Mouse (Mus musculus) liver, embryonic 12.5 days (tissue): Measurements from ENCODE around the gene Ankfn1. TPM values are rescaled to one million over a fixed set of nuclear protein-coding genes. Genes with fewer than 3 reads are reported as not detected.

ENCODE experiments used
- ATAC-seq: fragments of 200-750 bp; cut with Nextera tagmentation; 2 replicates; pipeline ENCODE4 v1.8.0; 2017; ENCODE audit warnings: moderate number of reproducible peaks, mild to moderate bottlenecking, moderate library complexity
- H3K27ac ChIP-seq: fragments of 300-500 bp; sonication (generic); 2 replicates; pipeline ENCODE4 v1.5.1; 2016; ENCODE audit warnings: mild to moderate bottlenecking
- H3K27me3 ChIP-seq: fragments of 300-500 bp; sonication (generic); replicated peaks from 2 replicates; pipeline ENCODE4 v1.6.1; 2016; ENCODE audit warnings: mild to moderate bottlenecking, moderate library complexity
- H3K36me3 ChIP-seq: fragments of 300-500 bp; sonication (generic); 2 replicates; pipeline ENCODE4 v1.6.1; 2016; ENCODE audit warnings: mild to moderate bottlenecking, moderate library complexity
- H3K4me1 ChIP-seq: fragments of 300-500 bp; sonication (generic); 2 replicates; pipeline ENCODE4 v1.6.1; 2016
- H3K4me2 ChIP-seq: fragments of 300-500 bp; sonication (generic); 2 replicates; pipeline ENCODE4 v1.6.1; 2016; ENCODE audit warnings: mild to moderate bottlenecking, moderate library complexity
- H3K4me3 ChIP-seq: fragments of 300-500 bp; sonication (generic); 2 replicates; pipeline ENCODE4 v1.5.1; 2016; ENCODE audit warnings: mild to moderate bottlenecking, moderate library complexity
- H3K9ac ChIP-seq: fragments of 300-500 bp; sonication (generic); 2 replicates; pipeline ENCODE4 v1.6.1; 2016; ENCODE audit warnings: mild to moderate bottlenecking, moderate library complexity
- H3K9me3 ChIP-seq: fragments of 300-500 bp; sonication (generic); replicated peaks from 2 replicates; pipeline ENCODE4 v1.6.1; 2016; ENCODE audit warnings: mild to moderate bottlenecking, moderate library complexity
- WGBS: fragments of 180-500 bp; shearing (Covaris S2); methylation state at CpG from one replicate; pipeline ENCODE4 v1.1.7; 2016; ENCODE audit not compliant: insufficient replicate concordance; 5-methylcytosine and 5-hydroxymethylcytosine counted together
- polyA plus RNA-seq: library from polyadenylated mRNA; unstranded; fragments of >200 nt; fragmentation: Nextera tagmentation; extraction: Ambion mirVana; gene quantifications from 2 replicates; pipeline ENCODE4 v1.2.1, GENCODE M21; 2016

The Ankfn1 gene
- polyA plus RNA-seq, 1 experiment from 2014 or later, result not detected

DNA sequence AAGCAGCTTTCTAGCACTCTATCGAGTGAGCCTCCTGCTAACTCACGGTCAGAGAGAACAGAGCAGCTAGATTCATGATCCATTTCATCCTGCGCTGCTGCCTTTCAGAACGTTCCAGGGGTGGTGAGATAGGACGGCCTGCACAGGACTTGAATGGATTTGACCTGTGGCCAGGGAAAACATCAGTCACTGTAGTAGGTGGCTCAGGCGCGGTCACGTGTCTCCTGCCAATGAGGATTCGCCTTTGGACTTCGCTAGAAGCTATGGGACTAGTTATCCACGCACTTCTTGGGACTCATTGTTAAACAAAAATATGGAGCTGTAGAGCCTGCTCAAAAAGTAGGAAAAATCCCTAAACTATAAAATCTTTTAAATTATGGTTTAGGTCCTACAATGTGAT, 226.0 kb downstream of the Ankfn1 start:
- Histone ChIP-seq H3K4me3 (no peak overlapping the region), H3K27me3 (no peaks in the 10 kb centered on the region; the same call in 1 of the 2 replicates), H3K9ac (no peak overlapping the region), H3K4me1 (no peaks in the 10 kb centered on the region), H3K4me2 (no peak overlapping the region), H3K27ac (no peak overlapping the region), H3K9me3 (no peaks in the 10 kb centered on the region), H3K36me3 (no peaks in the 10 kb centered on the region)
- ATAC-seq, result no peak
- 77% methylated on average over 11 of the region's 11 CpGs for WGBS

DNA sequence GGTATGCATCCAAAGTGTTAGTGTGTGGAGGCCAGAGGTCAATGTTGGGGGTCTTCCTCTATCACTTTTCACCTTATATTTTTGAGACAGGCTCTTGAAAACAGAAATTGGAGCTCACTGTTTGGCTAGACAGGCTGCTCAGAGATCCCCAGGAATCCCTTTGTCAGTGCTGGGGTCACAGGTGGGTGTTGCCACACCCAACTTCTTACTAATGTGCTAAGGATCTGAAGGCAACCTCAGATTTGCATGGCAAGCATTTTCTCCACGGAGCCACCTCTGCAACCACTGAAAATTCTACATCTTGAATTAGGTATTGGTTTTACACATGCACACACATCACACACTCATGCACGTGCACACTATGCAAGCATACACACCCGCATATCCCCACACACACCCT, 226.5 kb downstream of the Ankfn1 start:
- Histone ChIP-seq H3K4me3 (no peak overlapping the region), H3K4me2 (no peak overlapping the region), H3K36me3 (no peaks in the 10 kb centered on the region), H3K9me3 (no peaks in the 10 kb centered on the region), H3K9ac (no peak overlapping the region), H3K27ac (no peak overlapping the region), H3K4me1 (no peaks in the 10 kb centered on the region), H3K27me3 (no peaks in the 10 kb centered on the region; the same call in 1 of the 2 replicates)
- WGBS, result 64% methylated on average over 3 of the region's 3 CpGs
- ATAC-seq, result no peak

DNA sequence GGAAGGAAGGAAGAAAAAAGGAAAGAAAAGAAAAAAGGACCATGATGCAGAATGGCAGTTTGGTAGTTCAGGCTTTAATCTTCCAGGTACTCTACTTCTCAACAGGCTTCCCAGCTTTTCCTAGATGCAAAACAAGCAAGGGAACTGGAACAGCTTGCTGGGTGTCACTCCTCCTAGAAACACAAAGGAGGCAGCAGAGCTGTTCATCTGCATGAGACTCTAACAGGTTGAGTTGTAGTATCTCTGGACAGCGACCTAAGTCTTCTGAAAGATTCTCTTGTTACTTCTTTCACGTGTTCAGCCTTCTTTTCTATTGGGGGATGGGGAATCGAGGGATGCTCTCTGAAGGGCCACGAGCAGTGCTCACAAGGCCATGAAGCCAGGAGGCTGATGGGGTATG, 228.7 kb downstream of the Ankfn1 start:
- H3K4me2 ChIP-seq, result no peak overlapping the region
- 28% methylated on average over 4 of the region's 4 CpGs for WGBS
- no peak overlapping the region for H3K27ac ChIP-seq
- no peaks in the 10 kb centered on the region for H3K36me3 ChIP-seq
- H3K9ac ChIP-seq, result no peak overlapping the region
- H3K27me3 ChIP-seq, result peaks cover 8% of the 10 kb centered on the region; the same call in 1 of the 2 replicates
- H3K9me3 ChIP-seq, result no peaks in the 10 kb centered on the region
- no peak for ATAC-seq
- no peaks in the 10 kb centered on the region for H3K4me1 ChIP-seq
- H3K4me3 ChIP-seq, result no peak overlapping the region

DNA sequence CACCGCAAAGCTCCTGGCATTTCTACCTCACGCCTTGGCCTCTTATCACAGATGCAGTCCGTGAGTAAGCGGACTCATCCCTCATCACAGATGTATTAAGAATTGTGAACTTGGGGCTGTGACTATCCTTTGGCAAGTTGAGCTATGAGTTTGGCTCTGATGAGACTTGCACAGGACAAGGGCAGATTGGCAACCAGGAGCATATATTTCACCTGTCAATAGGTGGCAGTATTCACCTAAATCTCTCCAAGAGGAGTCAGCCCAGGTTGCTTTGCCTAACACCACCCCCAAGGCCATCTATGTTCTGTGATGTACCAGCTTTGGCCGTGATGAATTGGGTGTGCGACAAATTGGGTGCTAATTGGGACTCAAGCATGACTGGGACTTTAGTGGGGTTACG, 231.3 kb downstream of the Ankfn1 start:
- Histone ChIP-seq H3K4me1 (no peaks in the 10 kb centered on the region), H3K27me3 (peaks cover 8% of the 10 kb centered on the region; the same call in 1 of the 2 replicates), H3K4me3 (no peak overlapping the region), H3K4me2 (no peak overlapping the region), H3K27ac (no peak overlapping the region), H3K9ac (no peak overlapping the region), H3K9me3 (no peaks in the 10 kb centered on the region), H3K36me3 (no peaks in the 10 kb centered on the region)
- no peak for ATAC-seq
- WGBS, result 31% methylated on average over 7 of the region's 7 CpGs

DNA sequence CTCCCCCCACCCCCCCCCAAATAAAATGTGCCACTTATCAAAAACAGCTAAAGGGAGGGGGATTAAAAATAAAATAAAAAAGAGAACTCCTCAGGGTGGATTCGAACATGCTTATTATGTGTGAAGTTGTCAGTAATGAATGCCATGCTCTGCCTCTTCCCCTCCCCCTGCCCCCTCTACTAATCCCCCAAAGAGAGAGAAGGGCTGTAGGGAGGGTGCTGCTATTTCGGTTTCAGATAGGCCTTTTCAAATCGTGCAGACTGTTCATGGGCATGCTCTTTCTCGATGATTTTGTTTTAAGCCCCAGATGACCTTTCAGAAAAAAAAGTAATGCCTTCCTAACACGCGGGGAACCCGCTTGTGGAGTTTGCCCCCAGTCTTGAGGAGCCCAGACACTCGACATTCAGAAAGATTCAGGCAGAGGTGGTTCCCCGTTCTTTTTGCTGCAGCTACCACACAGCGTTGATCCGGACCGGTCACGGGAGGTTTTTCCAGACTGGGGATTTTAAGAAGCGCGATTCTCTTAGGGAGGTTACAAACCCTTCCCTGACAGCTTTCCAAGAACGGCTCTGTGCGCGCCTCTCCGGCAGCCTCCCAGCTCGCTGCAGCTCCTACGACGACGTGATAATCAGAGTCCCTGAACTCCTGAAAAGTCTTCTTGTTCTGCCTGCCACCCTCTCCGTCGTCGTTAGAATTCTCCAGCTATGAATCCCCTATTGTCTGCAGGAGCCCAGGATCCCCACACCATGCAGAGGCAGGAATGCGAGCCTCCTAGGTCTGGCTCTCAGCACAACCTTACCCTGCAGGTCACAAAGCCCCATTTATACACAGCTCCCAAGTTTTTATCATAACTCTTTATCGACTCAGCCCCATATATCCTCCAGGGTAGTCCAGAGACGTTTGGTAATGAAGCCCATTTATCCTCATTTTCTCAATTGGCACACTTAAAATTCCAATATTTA, 232.3 kb downstream of the Ankfn1 start:
- no peak overlapping the region for H3K4me3 ChIP-seq
- no peak overlapping the region for H3K9ac ChIP-seq
- H3K4me1 ChIP-seq, result no peaks in the 10 kb centered on the region
- H3K36me3 ChIP-seq, result no peaks in the 10 kb centered on the region
- no peak for ATAC-seq
- peak overlapping the region; percentile 4; the same call in 1 of the 2 replicates for H3K4me2 ChIP-seq
- WGBS, result 8% methylated on average over 29 of the region's 29 CpGs
- H3K27me3 ChIP-seq, result peaks cover 8% of the 10 kb centered on the region; the same call in 1 of the 2 replicates
- no peak overlapping the region for H3K27ac ChIP-seq
- H3K9me3 ChIP-seq, result no peaks in the 10 kb centered on the region

DNA sequence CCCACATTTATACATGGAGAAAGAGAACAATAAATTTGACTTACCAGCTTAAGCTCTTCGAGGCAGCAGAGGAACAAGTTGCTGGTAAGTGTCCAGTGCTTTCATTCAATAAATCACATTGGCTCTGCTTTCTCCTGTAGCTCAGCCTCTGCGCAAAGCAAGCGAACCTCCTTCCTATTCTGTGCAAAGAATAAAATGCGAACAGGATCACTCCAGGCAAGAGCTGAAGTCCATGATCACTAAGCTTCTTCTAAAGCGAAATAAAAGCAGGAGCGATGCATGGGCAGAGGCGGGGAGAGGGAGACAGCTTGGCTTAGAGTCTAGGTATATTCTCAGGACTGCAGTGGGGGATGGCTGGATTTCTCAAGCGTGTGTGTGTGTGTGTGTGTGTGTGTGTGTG, 239.1 kb downstream of the Ankfn1 start:
- ATAC-seq, result no peak
- 73% methylated on average over 8 of the region's 8 CpGs for WGBS

DNA sequence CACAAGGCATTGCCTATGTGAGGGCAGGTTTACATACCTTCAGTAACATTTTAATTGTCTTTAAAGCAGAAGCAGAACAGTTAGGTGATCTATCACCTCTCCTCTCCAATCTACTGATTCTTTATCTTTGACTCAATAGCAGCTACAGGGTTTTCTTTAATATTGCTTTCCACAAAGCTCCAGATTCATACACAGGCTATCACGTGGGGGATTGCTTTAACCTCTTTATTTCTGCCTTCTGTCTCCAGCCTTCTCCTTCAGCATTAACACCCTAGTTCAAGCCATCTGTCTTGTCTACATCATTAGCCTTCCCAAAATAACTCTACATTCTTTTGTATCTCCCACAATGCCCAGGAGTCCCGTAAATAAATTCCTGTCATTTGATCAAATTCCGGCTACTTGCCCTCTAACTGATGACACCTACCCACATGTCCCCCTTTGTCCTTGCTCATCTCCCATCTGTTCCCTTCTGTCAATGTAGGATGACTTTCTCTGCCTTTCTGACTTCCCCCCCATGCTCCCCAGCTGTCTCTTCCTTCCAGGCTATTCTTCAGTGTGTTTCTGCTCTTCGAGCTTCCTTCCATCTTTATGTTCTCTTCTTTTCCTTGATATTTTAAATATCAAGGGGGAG, 249.5 kb downstream of the Ankfn1 start:
- no peaks in the 10 kb centered on the region for H3K27me3 ChIP-seq
- no peaks in the 10 kb centered on the region for H3K4me1 ChIP-seq
- WGBS, result 53% methylated on average over 4 of the region's 4 CpGs
- H3K27ac ChIP-seq, result no peak overlapping the region
- H3K9me3 ChIP-seq, result no peaks in the 10 kb centered on the region
- ATAC-seq, result no peak
- H3K36me3 ChIP-seq, result no peaks in the 10 kb centered on the region
- H3K4me3 ChIP-seq, result no peak overlapping the region
- no peak overlapping the region for H3K9ac ChIP-seq
- H3K4me2 ChIP-seq, result no peak overlapping the region

More for the DNA sequence above, 239.1 kb downstream of the Ankfn1 start:
- no peak overlapping the region for H3K9ac ChIP-seq
- no peaks in the 10 kb centered on the region for H3K9me3 ChIP-seq
- no peaks in the 10 kb centered on the region for H3K27me3 ChIP-seq
- no peak overlapping the region for H3K4me3 ChIP-seq
- H3K27ac ChIP-seq, result no peak overlapping the region
- no peak overlapping the region for H3K4me2 ChIP-seq
- no peaks in the 10 kb centered on the region for H3K36me3 ChIP-seq
- H3K4me1 ChIP-seq, result no peaks in the 10 kb centered on the region

DNA sequence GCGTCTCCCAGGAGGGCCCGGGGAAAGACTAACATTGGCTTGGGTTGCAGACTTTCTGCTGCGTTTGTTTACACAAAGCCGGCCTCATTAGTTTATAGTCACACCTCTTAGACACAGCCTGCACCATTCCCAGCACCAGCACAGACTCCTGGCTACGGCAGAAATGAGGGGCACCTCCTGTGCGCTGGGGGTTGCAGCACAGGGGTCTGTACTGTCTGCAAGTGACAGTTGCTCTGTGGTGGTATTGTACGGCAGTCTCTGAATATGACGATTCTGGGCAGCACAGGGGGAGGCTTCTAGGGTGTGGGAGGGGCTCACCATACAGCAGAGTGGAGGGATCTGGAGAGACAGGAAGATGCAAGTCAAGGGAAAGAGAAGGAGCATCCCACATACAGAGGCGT, 262.0 kb downstream of the Ankfn1 start:
- Histone ChIP-seq H3K4me1 (no peaks in the 10 kb centered on the region), H3K9ac (no peak overlapping the region), H3K36me3 (no peaks in the 10 kb centered on the region), H3K27me3 (no peaks in the 10 kb centered on the region), H3K4me3 (no peak overlapping the region), H3K9me3 (no peaks in the 10 kb centered on the region), H3K4me2 (0 out of 2 replicates have a peak overlapping the region, but pooled peaks have one; percentile 14), H3K27ac (no peak overlapping the region)
- 38% methylated on average over 9 of the region's 9 CpGs for WGBS
- no peak for ATAC-seq

DNA sequence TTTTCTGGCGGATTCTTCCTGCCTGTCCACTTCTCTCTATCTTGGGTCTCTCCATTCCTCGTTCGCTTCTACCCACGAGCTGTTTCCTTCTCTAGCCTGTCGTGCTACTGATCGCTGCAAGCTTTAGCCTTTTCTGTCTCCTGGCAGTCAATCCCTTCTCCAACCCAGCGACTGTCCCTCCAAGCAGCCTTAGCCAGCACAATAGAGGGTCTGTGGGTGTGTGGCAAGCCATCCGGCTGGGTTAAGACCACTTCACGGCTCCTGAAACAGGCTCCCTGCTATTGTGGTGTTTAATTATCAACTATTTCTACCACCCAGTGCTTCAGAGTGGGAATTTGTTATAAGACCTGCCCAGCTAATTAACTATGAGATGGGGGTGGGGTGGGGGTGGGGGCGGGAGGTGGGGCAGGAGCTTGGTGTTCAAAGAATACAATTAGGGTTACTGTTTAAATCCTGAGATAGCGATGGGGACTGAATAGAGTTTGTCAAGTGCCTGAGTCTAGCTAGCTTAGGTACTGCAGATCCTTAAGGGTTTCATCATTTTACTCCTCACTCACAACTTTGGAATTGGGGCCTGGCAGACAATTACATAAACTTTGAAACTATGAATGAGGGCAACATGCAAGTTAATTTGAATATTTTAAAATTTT, 268.7 kb downstream of the Ankfn1 start:
- no peak overlapping the region for H3K4me3 ChIP-seq
- WGBS, result 21% methylated on average over 11 of the region's 11 CpGs
- no peaks in the 10 kb centered on the region for H3K27me3 ChIP-seq

DNA sequence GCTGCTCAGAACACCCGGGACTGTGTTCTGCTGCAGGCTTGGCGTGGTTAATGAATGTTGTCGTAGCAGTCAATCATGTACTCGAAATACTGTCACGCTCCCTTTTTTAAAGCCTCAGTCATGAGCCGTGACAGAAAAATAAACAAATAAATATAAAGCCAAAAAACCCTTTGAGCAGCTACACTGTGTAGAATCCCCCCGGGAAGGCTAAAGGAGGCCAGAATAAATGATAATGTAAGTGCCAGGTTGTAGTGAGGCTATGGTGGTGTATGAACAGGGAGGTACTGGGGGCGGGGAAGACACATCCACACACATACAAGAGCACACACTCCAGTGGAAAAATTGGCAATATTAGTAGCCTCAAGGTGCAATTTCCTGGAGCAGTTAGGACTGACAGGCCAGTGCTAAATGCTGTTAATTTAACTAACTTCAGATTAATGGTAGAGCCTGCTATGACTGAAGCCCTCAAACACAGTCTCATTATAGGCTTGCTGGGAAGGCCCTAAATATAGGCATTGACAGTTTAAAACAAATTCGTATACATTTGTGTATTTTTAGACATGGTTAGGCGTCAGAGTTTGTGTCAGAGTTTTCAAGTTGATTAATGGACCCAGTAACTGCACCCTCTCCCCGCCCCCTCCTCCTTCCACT, 270.7 kb downstream of the Ankfn1 start:
- no peaks in the 10 kb centered on the region for H3K4me1 ChIP-seq
- H3K27ac ChIP-seq, result no peak overlapping the region
- 64% methylated on average over 11 of the region's 11 CpGs for WGBS
- no peaks in the 10 kb centered on the region for H3K36me3 ChIP-seq
- no peaks in the 10 kb centered on the region for H3K27me3 ChIP-seq
- H3K4me3 ChIP-seq, result no peak overlapping the region
- ATAC-seq, result no peak
- no peak overlapping the region for H3K9ac ChIP-seq
- H3K9me3 ChIP-seq, result no peaks in the 10 kb centered on the region
- no peak overlapping the region for H3K4me2 ChIP-seq

More for the DNA sequence above, 268.7 kb downstream of the Ankfn1 start:
- no peak overlapping the region for H3K4me2 ChIP-seq
- H3K9me3 ChIP-seq, result no peaks in the 10 kb centered on the region
- ATAC-seq, result no peak
- H3K9ac ChIP-seq, result no peak overlapping the region
- no peaks in the 10 kb centered on the region for H3K36me3 ChIP-seq
- H3K27ac ChIP-seq, result no peak overlapping the region
- no peaks in the 10 kb centered on the region for H3K4me1 ChIP-seq

DNA sequence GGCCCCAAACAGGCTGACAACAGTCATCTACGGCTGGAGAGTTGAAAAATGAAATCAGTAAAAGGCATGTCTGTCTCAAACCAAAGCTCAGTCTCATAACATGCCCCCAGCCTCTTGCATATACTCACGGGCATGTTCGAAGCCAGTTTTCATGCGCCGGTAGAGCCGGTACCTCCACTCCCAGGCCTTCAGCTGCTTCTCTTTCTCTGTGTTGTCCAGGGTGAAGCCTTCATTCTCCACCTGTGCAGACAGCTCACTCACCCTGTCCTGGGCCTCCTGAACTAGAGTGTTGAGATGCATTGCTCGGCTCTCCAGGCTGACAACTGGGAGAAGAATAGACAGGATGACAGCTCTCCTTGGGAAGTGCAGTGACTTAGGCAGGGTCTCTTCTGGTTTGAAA, 272.4 kb downstream of the Ankfn1 start:
- Histone ChIP-seq H3K27ac (no peak overlapping the region), H3K9ac (no peak overlapping the region)
- 74% methylated on average over 7 of the region's 7 CpGs for WGBS

More for the DNA sequence above, 272.4 kb downstream of the Ankfn1 start:
- no peak overlapping the region for H3K4me3 ChIP-seq
- H3K36me3 ChIP-seq, result no peaks in the 10 kb centered on the region
- no peaks in the 10 kb centered on the region for H3K27me3 ChIP-seq
- H3K4me2 ChIP-seq, result no peak overlapping the region
- no peaks in the 10 kb centered on the region for H3K9me3 ChIP-seq
- ATAC-seq, result no peak
- no peaks in the 10 kb centered on the region for H3K4me1 ChIP-seq
